In the genomic region with DNA sequence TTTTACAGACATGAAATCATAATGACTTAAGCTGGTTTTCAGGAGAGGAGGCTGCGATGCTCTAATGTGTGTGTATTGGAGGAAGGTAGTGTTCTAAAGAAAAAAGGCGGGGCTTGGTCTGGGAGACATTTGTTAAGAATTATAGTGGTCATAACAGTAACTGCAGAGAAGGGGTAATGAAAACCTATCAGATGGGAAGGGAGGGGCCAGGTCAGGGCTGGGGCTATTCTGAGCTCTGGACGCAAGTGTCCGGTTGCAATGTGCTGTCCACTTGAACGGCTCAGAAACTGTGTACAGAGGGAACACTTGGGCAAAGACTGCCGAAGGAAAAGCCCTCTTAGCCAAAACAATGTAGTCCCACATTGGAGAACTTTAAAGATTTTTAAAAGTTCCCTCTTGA, we compare ENCODE assay signal across 15 mouse cellular contexts. TPM values are rescaled to one million over a fixed set of nuclear protein-coding genes. Genes with fewer than 3 reads are reported as not detected.
A peak's percentile ranks its signal among the peaks of the same experiment; 100 is the strongest.
DNase-seq lines count a peak whose midpoint lies in the region; ATAC-seq and TF ChIP-seq lines count a peak whose summit lies in the region.
"Had no signal": no experiment of that assay in that cellular context is flagged by ENCODE, and none has a peak within 500 bp of the region (broad histone marks: within the 10 kb centered on the region; RNA-seq: fewer than 3 reads in every experiment).

No protein-coding gene starts in this region.

- no peak overlapping the region for H3K4me2 ChIP-seq in heart, embryonic 12.5 days
- no peak overlapping the region for H3K4me2 ChIP-seq in intestine, postnatal 0 days (replicated peaks; ENCODE audit: low read depth)
- no peak overlapping the region for H3K4me2 ChIP-seq in midbrain, embryonic 13.5 days (replicated peaks)
- H3K4me2 ChIP-seq: embryonic facial prominence, embryonic 13.5 days; heart, embryonic 15.5 days; liver, embryonic 13.5 days had no signal

- ATAC-seq in heart, embryonic 12.5 days (ENCODE audit: insufficient number of reproducible peaks, low FRiP score): 0 out of 2 replicates have a peak, but pooled peaks have one; percentile 42
- 0 out of 2 replicates have a peak, but pooled peaks have one; percentile 31 for ATAC-seq in intestine, postnatal 0 days
- no peak for ATAC-seq in midbrain, embryonic 13.5 days
- ATAC-seq in erythroblast, adult 5-6 weeks (replicated peaks; ENCODE audit: low FRiP score, poor library complexity, severe bottlenecking): no peak
- ATAC-seq: forebrain, embryonic 14.5 days had no signal

- H3K27me3 ChIP-seq in heart, embryonic 12.5 days (replicated peaks): no peaks in the 10 kb centered on the region
- no peaks in the 10 kb centered on the region for H3K27me3 ChIP-seq in intestine, postnatal 0 days (replicated peaks; ENCODE audit: control insufficient read depth, insufficient read depth, low read length)
- H3K27me3 ChIP-seq in midbrain, embryonic 13.5 days: no peaks in the 10 kb centered on the region
- H3K27me3 ChIP-seq: embryonic facial prominence, embryonic 13.5 days; heart, embryonic 15.5 days; liver, embryonic 13.5 days had no signal

- DNase-seq in heart, postnatal 36 days: no peak
- DNase-seq in NIH3T3 (ENCODE audit: low read depth): peak; percentile 29
- peak; percentile 31 for DNase-seq in embryo, embryonic 11 days
- DNase-seq: cerebellum, adult 2 months; kidney, postnatal 14 days; liver, embryonic 13.5 days; thymus, adult 2 months had no signal

- H3K36me3 ChIP-seq in heart, embryonic 12.5 days: no peaks in the 10 kb centered on the region
- no peaks in the 10 kb centered on the region for H3K36me3 ChIP-seq in intestine, postnatal 0 days (ENCODE audit: control insufficient read depth, insufficient read depth)
- no peaks in the 10 kb centered on the region for H3K36me3 ChIP-seq in midbrain, embryonic 13.5 days
- H3K36me3 ChIP-seq: embryonic facial prominence, embryonic 13.5 days; heart, embryonic 15.5 days; liver, embryonic 13.5 days had no signal

- H3K4me3 ChIP-seq in heart, embryonic 12.5 days: no peak overlapping the region
- H3K4me3 ChIP-seq in intestine, postnatal 0 days (ENCODE audit: low read depth, low read length): no peak overlapping the region
- no peak overlapping the region for H3K4me3 ChIP-seq in midbrain, embryonic 13.5 days (replicated peaks)
- H3K4me3 ChIP-seq: embryonic facial prominence, embryonic 13.5 days; heart, embryonic 15.5 days; liver, embryonic 13.5 days had no signal

- WGBS in heart, embryonic 12.5 days: 54% methylated on average over 6 of the region's 6 CpGs
- WGBS in intestine, postnatal 0 days: 28% methylated on average over 6 of the region's 6 CpGs
- WGBS in midbrain, embryonic 13.5 days: 82% methylated on average over 6 of the region's 6 CpGs

- no peak for TF ChIP-seq CTCF in intestine, postnatal 0 days (IDR thresholded peaks at IDR 0.05; ENCODE audit: low read depth)

- intact Hi-C loops in heart, postnatal 36 days (cut with DNase I): no loop called here

- H3K9ac ChIP-seq in heart, embryonic 12.5 days: no peak overlapping the region
- no peak overlapping the region for H3K9ac ChIP-seq in intestine, postnatal 0 days (ENCODE audit: low read depth, low read length)
- H3K9ac ChIP-seq in midbrain, embryonic 13.5 days (replicated peaks): no peak overlapping the region
- H3K9ac ChIP-seq: embryonic facial prominence, embryonic 13.5 days; heart, embryonic 15.5 days; liver, embryonic 13.5 days had no signal

- H3K9me3 ChIP-seq in heart, embryonic 12.5 days (replicated peaks): no peaks in the 10 kb centered on the region
- no peaks in the 10 kb centered on the region for H3K9me3 ChIP-seq in intestine, postnatal 0 days (ENCODE audit: control insufficient read depth)
- no peaks in the 10 kb centered on the region for H3K9me3 ChIP-seq in midbrain, embryonic 13.5 days
- H3K9me3 ChIP-seq: embryonic facial prominence, embryonic 13.5 days; heart, embryonic 15.5 days; liver, embryonic 13.5 days had no signal

- no peak overlapping the region for H3K27ac ChIP-seq in heart, embryonic 12.5 days (ENCODE audit: poor library complexity, severe bottlenecking)
- no peak overlapping the region for H3K27ac ChIP-seq in intestine, postnatal 0 days (ENCODE audit: low read depth, low read length)
- H3K27ac ChIP-seq in midbrain, embryonic 13.5 days: no peak overlapping the region
- H3K27ac ChIP-seq: embryonic facial prominence, embryonic 13.5 days; liver, embryonic 13.5 days had no signal

- H3K4me1 ChIP-seq in heart, embryonic 12.5 days (replicated peaks): peaks cover 28% of the 10 kb centered on the region
- peaks cover 16% of the 10 kb centered on the region for H3K4me1 ChIP-seq in intestine, postnatal 0 days (replicated peaks; ENCODE audit: control insufficient read depth, insufficient read depth, low read length)
- peaks cover 4% of the 10 kb centered on the region for H3K4me1 ChIP-seq in midbrain, embryonic 13.5 days (replicated peaks)

RNA-seq across cellular contexts. Expression of a gene that starts 52.5 kb away (rescaled TPM):
- 5.6 TPM in 2 replicates for polyA plus RNA-seq in heart, embryonic 12.5 days (2016; fragmentation: Nextera tagmentation; extraction: Ambion mirVana)
- total RNA-seq in heart, postnatal 36 days (2021): 10 to 100 TPM; 22.4 to 32.2 TPM
- 4.6 and 5.4 TPM in 2 replicates for polyA plus RNA-seq in intestine, postnatal 0 days (2015; fragmentation: Nextera tagmentation; extraction: Ambion mirVana)
- 1.5 and 1.9 TPM in 2 replicates for polyA plus RNA-seq in midbrain, embryonic 13.5 days (2015; fragmentation: Nextera tagmentation; extraction: Ambion mirVana)
- not detected in 2 replicates for total RNA-seq in erythroblast, adult 5-6 weeks (2015; ENCODE audit: low replicate concordance)
- not detected in 2 replicates for total RNA-seq in erythroblast, adult 5-6 weeks (2017; ENCODE audit: low replicate concordance)
- total RNA-seq: megakaryocyte, adult 5-6 weeks had no signal

Comparison
In these comparisons a context has a peak if more than half of its experiments do, and no peak if none do; other contexts are left out.
1. ATAC-seq: peak in heart, embryonic 12.5 days (single experiment) and intestine, postnatal 0 days (single experiment); none in midbrain, embryonic 13.5 days (single experiment) and erythroblast, adult 5-6 weeks (single experiment).
2. DNase-seq: peak in NIH3T3 (single experiment) and embryo, embryonic 11 days (single experiment); none in heart, postnatal 36 days (0 of 2).